Mouse (Mus musculus) myocyte (in vitro differentiated cells): ENCODE results near the gene March7.

Experiments used
- CEBPB ChIP-seq: IDR thresholded peaks from 2 replicates; pipeline ENCODE4 v1.6.1; 2011; ENCODE audit warnings: mild to moderate bottlenecking, moderate library complexity; ENCODE audit not compliant: poor library complexity, insufficient read depth, severe bottlenecking
- E2F4 ChIP-seq: IDR thresholded peaks from one replicate; pipeline ENCODE4 v1.6.1; 2011; ENCODE audit warnings: mild to moderate bottlenecking, control low read depth, moderate library complexity; ENCODE audit not compliant: insufficient read depth
- MAX ChIP-seq: IDR thresholded peaks from one replicate; pipeline ENCODE4 v1.6.1; 2011; ENCODE audit warnings: low read depth, mild to moderate bottlenecking, control low read depth
- MYOD1 ChIP-seq, 3 experiments: IDR thresholded peaks; one replicate each; pipeline ENCODE4 v1.6.1; 2011; ENCODE audit warnings: control low read depth in 2 of 3, low read depth in 2 of 3, mild to moderate bottlenecking in 2 of 3, moderate library complexity in 1 of 3; ENCODE audit not compliant: insufficient read length in 2 of 3, control insufficient read depth in 1 of 3
- POLR2A ChIP-seq: IDR thresholded peaks from one replicate; pipeline ENCODE4 v1.6.1; 2011; ENCODE audit warnings: low read depth, mild to moderate bottlenecking, control low read depth, moderate library complexity; ENCODE audit not compliant: insufficient read length
- POLR2AphosphoS2 ChIP-seq: IDR thresholded peaks from one replicate; pipeline ENCODE4 v1.6.1; 2011; ENCODE audit warnings: low read depth, control low read depth; ENCODE audit not compliant: insufficient read length
- REST ChIP-seq: IDR thresholded peaks from one replicate; pipeline ENCODE4 v1.6.1; 2011; ENCODE audit warnings: mild to moderate bottlenecking, control low read depth, moderate library complexity; ENCODE audit not compliant: insufficient read depth, insufficient read length
- SRF ChIP-seq: IDR thresholded peaks from one replicate; pipeline ENCODE4 v1.6.1; 2011; ENCODE audit warnings: low read depth; ENCODE audit not compliant: control insufficient read depth, insufficient read length
- TCF12 ChIP-seq: IDR thresholded peaks from one replicate; pipeline ENCODE4 v1.6.1; 2011; ENCODE audit warnings: mild to moderate bottlenecking, control low read depth; ENCODE audit not compliant: poor library complexity, insufficient read depth, severe bottlenecking
- TCF3 ChIP-seq: IDR thresholded peaks from one replicate; pipeline ENCODE4 v1.6.1; 2011; ENCODE audit warnings: low read depth, control low read depth; ENCODE audit not compliant: insufficient read length
- USF1 ChIP-seq: IDR thresholded peaks from one replicate; pipeline ENCODE4 v1.6.1; 2011; ENCODE audit warnings: low read depth, mild to moderate bottlenecking, control low read depth, moderate library complexity

DNA sequence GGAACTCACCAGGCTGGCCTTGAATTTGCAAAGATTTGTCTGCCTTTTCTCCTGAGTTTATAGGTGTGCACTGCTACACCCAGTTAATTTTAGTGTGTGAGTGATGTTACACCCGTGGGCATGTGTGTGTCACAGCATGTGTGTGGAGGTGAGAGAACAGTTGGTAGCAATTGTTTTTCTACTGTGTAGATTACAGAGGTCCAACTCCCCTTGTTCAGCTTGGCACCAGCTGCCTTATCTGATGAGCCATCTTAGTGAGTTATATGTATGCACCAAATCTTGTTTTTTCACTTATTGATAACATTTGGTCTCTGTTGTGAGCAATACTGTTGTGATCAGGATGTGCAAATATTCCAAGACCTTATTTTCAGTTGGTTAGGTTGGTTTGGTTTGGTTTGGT, 13.8 kb downstream of the March7 start:
- TF ChIP-seq POLR2A (no peak), MAX (no peak), USF1 (no peak), CEBPB (no peak), TCF12 (no peak), SRF (no peak), REST (no peak), E2F4 (no peak), TCF3 (no peak), POLR2AphosphoS2 (no peak), MYOD1 (IDR thresholded peaks at IDR 0.05; ENCODE audit: control insufficient read depth in 1 of 3, insufficient read length in 2 of 3, low read depth in 2 of 3) (no peak)
